Mouse (Mus musculus) midbrain, embryonic 11.5 days (tissue): ENCODE data around the gene Odc1. TPM values are rescaled to one million over a fixed set of nuclear protein-coding genes. Genes with fewer than 3 reads are reported as not detected.

ENCODE experiments used
- ATAC-seq: fragments of 200-750 bp; cut with Nextera tagmentation; 2 replicates; pipeline ENCODE4 v1.8.0; 2017; ENCODE audit warnings: moderate TSS enrichment, moderate library complexity; ENCODE audit not compliant: low FRiP score
- DNase-seq: peaks from one replicate; pipeline ENCODE4 v3.0.0; 2015; ENCODE audit warnings: low spot score; ENCODE audit errors: missing footprints
- H3K27ac ChIP-seq: fragments of 300-500 bp; sonication (generic); 2 replicates; pipeline ENCODE4 v1.5.1; 2014; ENCODE audit warnings: low read depth, low read length
- H3K27me3 ChIP-seq: fragments of 300-500 bp; sonication (generic); 2 replicates; pipeline ENCODE4 v1.6.1; 2014; ENCODE audit warnings: mild to moderate bottlenecking, low read length, moderate library complexity, mixed read lengths; ENCODE audit not compliant: control insufficient read depth, insufficient read depth
- H3K36me3 ChIP-seq: fragments of 300-500 bp; sonication (generic); 2 replicates; pipeline ENCODE4 v1.6.1; 2014; ENCODE audit warnings: mild to moderate bottlenecking, low read length, moderate library complexity, mixed read lengths; ENCODE audit not compliant: control insufficient read depth, insufficient read depth
- H3K4me1 ChIP-seq: fragments of 300-500 bp; sonication (generic); 2 replicates; pipeline ENCODE4 v1.6.1; 2014; ENCODE audit warnings: low read length; ENCODE audit not compliant: control insufficient read depth, insufficient read depth
- H3K4me2 ChIP-seq: fragments of 300-500 bp; sonication (generic); 2 replicates; pipeline ENCODE4 v1.6.1; 2014; ENCODE audit warnings: mild to moderate bottlenecking, moderate library complexity
- H3K4me3 ChIP-seq: fragments of 300-500 bp; sonication (generic); 2 replicates; pipeline ENCODE4 v1.5.1; 2014; ENCODE audit warnings: low read depth, low read length
- H3K9ac ChIP-seq: fragments of 300-500 bp; sonication (generic); 2 replicates; pipeline ENCODE4 v1.6.1; 2014; ENCODE audit warnings: low read length
- H3K9me3 ChIP-seq: fragments of 300-500 bp; sonication (generic); 2 replicates; pipeline ENCODE4 v1.6.1; 2016; ENCODE audit warnings: low read length; ENCODE audit not compliant: control insufficient read depth
- WGBS: fragments of 180-500 bp; shearing (Covaris S2); extraction: QIAGEN DNeasy Blood & Tissue Kit; methylation state at CpG from one replicate; pipeline ENCODE4 v1.1.7; 2014; 5-methylcytosine and 5-hydroxymethylcytosine counted together
- polyA plus RNA-seq: library from polyadenylated mRNA; unstranded; fragments of >200 nt; fragmentation: Nextera tagmentation; extraction: Ambion mirVana; gene quantifications from 2 replicates; pipeline ENCODE4 v1.2.1, GENCODE M21; 2014

The Odc1 gene
- polyA plus RNA-seq, 1 experiment from 2014 or later: 314 TPM

DNA sequence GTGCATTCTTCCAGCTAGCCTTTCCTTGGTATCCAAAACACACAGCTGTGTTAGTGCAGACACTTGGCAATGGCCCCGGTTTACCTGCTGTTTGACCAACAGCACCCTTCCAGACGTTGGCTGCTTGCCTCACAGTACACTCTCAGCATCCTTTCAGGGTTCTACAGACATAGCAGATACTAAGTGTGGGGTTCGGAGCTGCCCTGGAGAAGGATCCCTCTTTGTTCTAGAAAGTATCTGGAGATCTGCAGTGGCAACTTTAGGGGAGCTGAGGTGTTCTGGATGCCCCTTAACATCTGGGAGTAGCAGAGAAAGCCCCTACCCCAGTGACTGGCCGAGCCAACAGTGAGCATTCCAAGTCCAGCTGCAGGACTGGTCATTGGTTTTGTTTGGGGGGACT is 30.0 kb downstream of the Odc1 start:
- H3K27ac ChIP-seq: no peak overlapping the region
- H3K4me1 ChIP-seq: peaks cover 2% of the 10 kb centered on the region; the same call in 1 of the 2 replicates
- no peaks in the 10 kb centered on the region for H3K36me3 ChIP-seq
- no peak overlapping the region for H3K4me2 ChIP-seq
- no peaks in the 10 kb centered on the region for H3K27me3 ChIP-seq
- no peak overlapping the region for H3K9ac ChIP-seq
- ATAC-seq: no peak
- DNase-seq: no peak
- H3K9me3 ChIP-seq: no peaks in the 10 kb centered on the region
- H3K4me3 ChIP-seq: no peak overlapping the region
- 83% methylated on average over 4 of the region's 4 CpGs for WGBS

DNA sequence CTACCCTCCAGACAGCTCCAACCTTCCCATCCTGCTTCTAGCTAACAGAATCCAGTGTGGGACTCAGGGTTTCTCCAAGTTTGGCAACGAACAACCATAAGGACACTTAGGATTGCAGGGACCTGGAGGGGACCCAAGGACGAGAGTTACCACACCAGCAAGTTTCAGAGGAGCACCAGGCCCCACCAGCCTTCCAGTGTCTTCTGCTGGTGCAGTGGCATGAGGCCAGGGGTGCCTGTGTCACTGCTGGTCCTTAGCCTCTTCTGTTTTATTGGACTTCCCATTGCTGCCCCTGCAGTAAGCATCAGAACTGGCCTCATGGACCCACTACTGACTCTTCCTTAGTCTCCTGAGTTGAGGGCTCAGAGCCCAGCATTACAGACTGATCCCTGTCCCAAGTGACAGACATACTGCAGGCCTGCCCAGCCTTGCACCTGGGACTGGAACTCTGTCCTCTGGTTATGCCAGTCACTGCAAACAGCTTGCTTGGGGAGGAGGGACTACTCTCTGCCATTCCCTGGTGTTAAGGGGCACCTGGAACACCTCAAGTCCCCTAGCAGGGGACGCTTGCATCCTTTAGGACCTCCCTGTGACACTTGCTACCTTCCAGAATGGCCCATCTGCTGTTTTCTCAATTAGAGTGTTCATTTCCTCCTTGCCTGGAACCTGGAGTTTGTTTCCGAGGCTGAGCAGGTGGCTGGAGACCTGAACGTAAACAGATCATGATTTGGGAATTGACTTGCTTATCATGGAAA is 30.7 kb downstream of the Odc1 start:
- ATAC-seq: no peak
- Histone ChIP-seq H3K4me3 (no peak overlapping the region), H3K9ac (no peak overlapping the region), H3K36me3 (no peaks in the 10 kb centered on the region), H3K27me3 (no peaks in the 10 kb centered on the region), H3K4me2 (no peak overlapping the region), H3K4me1 (peaks cover 2% of the 10 kb centered on the region; the same call in 1 of the 2 replicates), H3K9me3 (no peaks in the 10 kb centered on the region), H3K27ac (no peak overlapping the region)
- WGBS: 66% methylated on average over 5 of the region's 5 CpGs
- DNase-seq: no peak

DNA sequence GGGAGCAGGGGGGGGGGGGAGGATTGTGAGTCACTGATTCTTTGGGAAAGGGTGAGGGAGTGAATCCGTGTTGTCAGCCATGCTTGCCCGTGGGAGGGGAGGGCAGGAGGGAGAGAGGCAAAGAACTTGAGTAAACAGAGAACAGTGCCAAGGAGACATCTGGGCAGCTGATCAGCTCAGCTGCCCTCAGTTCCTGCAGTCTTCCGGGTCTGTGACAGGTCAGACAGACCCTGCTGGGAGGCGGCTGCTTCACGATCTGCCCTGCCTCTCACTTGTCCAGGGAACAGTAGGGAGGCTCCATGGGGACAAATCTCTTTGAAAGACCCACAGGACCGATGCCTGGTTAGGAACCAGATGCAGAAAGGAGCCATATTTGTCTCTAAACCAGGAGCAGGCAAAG is 31.4 kb downstream of the Odc1 start:
- WGBS: 3% methylated on average over 6 of the region's 6 CpGs
- no peak overlapping the region for H3K4me2 ChIP-seq
- no peaks in the 10 kb centered on the region for H3K27me3 ChIP-seq
- DNase-seq (no peak), ATAC-seq (peak; percentile 78)
- H3K27ac ChIP-seq: no peak overlapping the region
- no peaks in the 10 kb centered on the region for H3K36me3 ChIP-seq
- H3K4me3 ChIP-seq: no peak overlapping the region
- no peak overlapping the region for H3K9ac ChIP-seq
- H3K4me1 ChIP-seq: peaks cover 2% of the 10 kb centered on the region; the same call in 1 of the 2 replicates
- no peaks in the 10 kb centered on the region for H3K9me3 ChIP-seq

DNA sequence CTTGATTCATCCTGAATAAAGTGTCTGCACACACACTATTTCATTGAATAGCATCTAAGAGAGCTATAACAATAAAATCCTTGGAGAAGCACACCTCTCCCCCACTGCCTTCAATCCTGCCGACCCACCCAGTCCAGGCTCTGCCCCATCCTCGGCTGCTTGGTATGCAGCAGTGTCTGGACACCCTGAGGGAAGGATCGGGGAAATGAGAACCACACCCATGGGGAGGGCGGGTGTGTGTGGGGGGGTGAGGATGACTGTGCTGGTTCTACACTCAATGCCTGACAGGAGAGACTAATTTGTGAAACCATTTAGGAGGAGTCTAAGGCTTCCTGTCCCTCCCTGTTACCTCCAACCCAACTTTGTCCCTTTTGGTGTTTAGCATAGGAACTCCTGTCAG is 34.0 kb downstream of the Odc1 start:
- no peak for ATAC-seq

DNA sequence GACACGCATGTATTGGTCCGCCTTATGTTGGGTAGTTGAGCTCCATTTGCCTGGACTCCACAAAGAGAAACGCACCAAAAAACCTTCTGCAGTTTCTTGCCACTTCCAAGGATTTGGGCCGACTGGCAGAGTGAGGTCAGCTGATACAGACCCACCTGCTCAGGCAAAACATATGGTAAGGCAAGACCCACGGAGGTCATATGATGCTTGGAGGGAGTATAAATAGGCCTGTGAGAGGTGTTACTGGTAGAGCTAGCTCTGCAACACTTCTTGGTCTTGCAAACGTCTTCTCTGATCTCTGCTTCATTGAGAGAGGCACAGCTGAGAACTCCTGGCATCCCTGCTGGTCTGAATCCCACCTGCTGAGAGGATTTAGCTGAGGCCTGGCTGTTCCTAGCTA is 36.4 kb downstream of the Odc1 start:
- Histone ChIP-seq H3K4me3 (no peak overlapping the region), H3K27ac (no peak overlapping the region), H3K4me2 (no peak overlapping the region), H3K36me3 (no peaks in the 10 kb centered on the region), H3K4me1 (peaks cover 2% of the 10 kb centered on the region; the same call in 1 of the 2 replicates), H3K27me3 (no peaks in the 10 kb centered on the region), H3K9ac (no peak overlapping the region), H3K9me3 (no peaks in the 10 kb centered on the region)
- WGBS: 71% methylated on average over 6 of the region's 6 CpGs
- ATAC-seq (no peak), DNase-seq (no peak)

More for the DNA sequence above, 34.0 kb downstream of the Odc1 start:
- Histone ChIP-seq H3K4me3 (no peak overlapping the region), H3K4me2 (no peak overlapping the region), H3K27ac (no peak overlapping the region), H3K4me1 (peaks cover 2% of the 10 kb centered on the region; the same call in 1 of the 2 replicates), H3K36me3 (no peaks in the 10 kb centered on the region), H3K9ac (no peak overlapping the region), H3K27me3 (no peaks in the 10 kb centered on the region), H3K9me3 (no peaks in the 10 kb centered on the region)
- WGBS: 72% methylated on average over 4 of the region's 4 CpGs
- no peak for DNase-seq

DNA sequence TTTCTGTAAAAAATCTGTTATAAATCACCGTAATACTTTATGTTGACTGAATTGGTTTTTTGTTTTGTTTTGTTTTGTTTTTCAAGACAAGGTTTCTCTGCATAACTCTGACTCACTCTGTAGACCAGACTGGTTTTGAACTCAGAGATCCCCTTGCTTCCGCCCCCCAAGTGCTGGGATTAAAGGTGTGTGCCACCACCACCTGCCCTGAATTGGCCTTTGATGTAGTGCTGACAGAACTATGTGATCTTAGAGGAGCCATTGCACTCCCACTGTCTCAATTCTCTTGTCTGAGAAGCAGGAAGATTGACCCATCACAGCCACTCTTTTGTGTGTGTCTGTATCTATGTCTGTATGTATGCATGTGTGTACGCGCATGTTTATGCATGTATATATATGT is 37.8 kb downstream of the Odc1 start:
- Histone ChIP-seq H3K9ac (no peak overlapping the region), H3K4me3 (no peak overlapping the region), H3K4me1 (no peaks in the 10 kb centered on the region), H3K27me3 (no peaks in the 10 kb centered on the region), H3K4me2 (no peak overlapping the region), H3K9me3 (no peaks in the 10 kb centered on the region), H3K36me3 (no peaks in the 10 kb centered on the region), H3K27ac (no peak overlapping the region)
- 95% methylated on average over 4 of the region's 4 CpGs for WGBS
- ATAC-seq (no peak), DNase-seq (no peak)

DNA sequence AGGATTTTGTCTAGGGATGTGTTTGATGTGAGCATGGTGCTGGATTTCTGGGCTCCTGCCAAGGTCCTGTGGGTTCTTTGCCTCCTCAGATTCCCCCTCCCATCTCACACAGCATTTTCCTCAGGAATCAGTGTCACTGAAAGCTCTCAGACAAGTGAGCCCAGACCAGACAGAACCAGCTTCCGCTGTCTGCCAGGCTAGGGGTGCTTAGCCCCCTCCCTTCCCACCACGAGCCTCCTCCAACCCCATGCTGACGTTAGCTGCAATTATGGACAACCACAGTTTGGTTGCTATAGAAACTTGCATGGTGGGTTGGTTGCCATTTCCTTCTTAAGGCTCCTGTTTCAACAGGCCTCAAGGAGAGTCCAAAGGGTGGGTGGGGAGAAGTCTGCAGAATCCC is 39.3 kb downstream of the Odc1 start:
- no peak overlapping the region for H3K4me2 ChIP-seq
- H3K27ac ChIP-seq: no peak overlapping the region
- 50% methylated on average over 3 of the region's 3 CpGs for WGBS
- H3K4me3 ChIP-seq: no peak overlapping the region
- H3K9me3 ChIP-seq: no peaks in the 10 kb centered on the region
- H3K9ac ChIP-seq: no peak overlapping the region
- no peaks in the 10 kb centered on the region for H3K27me3 ChIP-seq
- H3K36me3 ChIP-seq: no peaks in the 10 kb centered on the region
- DNase-seq: no peak
- no peaks in the 10 kb centered on the region for H3K4me1 ChIP-seq
- ATAC-seq: no peak

DNA sequence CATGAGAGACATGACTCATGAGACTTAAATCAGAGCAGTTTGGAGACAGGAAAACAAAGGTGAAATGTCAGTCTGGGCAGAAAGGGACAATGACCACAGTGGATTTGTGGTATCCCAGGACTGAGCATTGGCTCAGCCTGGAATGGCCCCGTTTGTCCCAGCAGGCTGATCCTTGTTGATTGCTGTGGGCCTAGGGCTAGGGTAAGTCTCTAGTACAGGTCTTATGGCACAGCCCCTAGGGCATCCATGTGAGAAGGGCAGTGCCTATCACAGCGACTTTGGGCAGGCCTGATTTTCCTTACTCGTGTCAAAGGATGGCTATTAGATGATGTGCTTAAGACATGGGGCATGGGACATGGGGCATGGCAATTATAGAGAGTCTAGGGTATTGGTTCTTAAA is 41.4 kb downstream of the Odc1 start:
- Histone ChIP-seq H3K27me3 (no peaks in the 10 kb centered on the region), H3K27ac (no peak overlapping the region), H3K4me1 (no peaks in the 10 kb centered on the region), H3K4me3 (no peak overlapping the region), H3K9ac (no peak overlapping the region), H3K36me3 (no peaks in the 10 kb centered on the region), H3K9me3 (no peaks in the 10 kb centered on the region), H3K4me2 (no peak overlapping the region)
- 85% methylated on average over 3 of the region's 3 CpGs for WGBS
- DNase-seq: no peak
- ATAC-seq: no peak

DNA sequence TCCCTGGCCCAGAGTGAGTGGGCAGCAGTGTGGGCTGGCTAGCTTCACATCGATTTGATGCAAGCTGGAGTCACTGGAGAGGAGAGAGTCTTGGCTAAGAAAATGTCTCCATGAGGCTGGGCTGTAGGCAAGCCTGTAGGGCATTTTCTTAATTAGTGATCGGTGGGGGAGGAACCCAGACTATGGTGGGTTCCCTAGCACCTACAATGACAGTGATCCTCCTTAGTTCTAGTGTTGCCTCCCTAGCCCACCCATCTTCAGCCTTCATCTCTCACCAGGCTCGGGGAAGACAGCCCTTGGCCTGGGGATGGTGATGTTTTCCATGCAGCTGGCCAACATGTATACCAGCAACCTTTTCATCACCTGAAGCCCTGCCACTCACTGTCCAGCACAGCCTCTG is 43.8 kb downstream of the Odc1 start:
- DNase-seq (no peak), ATAC-seq (no peak)
- no peaks in the 10 kb centered on the region for H3K27me3 ChIP-seq
- H3K27ac ChIP-seq: no peak overlapping the region
- H3K36me3 ChIP-seq: no peaks in the 10 kb centered on the region
- no peak overlapping the region for H3K4me2 ChIP-seq
- 76% methylated on average over 3 of the region's 3 CpGs for WGBS
- H3K4me1 ChIP-seq: no peaks in the 10 kb centered on the region
- H3K4me3 ChIP-seq: no peak overlapping the region
- H3K9ac ChIP-seq: no peak overlapping the region
- no peaks in the 10 kb centered on the region for H3K9me3 ChIP-seq
